Mouse (Mus musculus) mesoderm, embryonic 11.5 days (tissue): Measurements from ENCODE around the gene Exoc3l.
A peak's percentile ranks its signal among the peaks of the same experiment; 100 is the strongest.

ENCODE experiments used
- DNase-seq: peaks from one replicate; pipeline ENCODE4 v3.0.0-alpha.2; 2012; ENCODE audit warnings: low read depth, low spot score

Gene Exoc3l

GRCm38 (mm10) chr8:105313622-105314402 lies 17.9 kb upstream of the Exoc3l start:
- no peak for DNase-seq

GRCm38 (mm10) chr8:105312891-105313481 lies 17.1 kb upstream of the Exoc3l start:
- DNase-seq: no peak

- DNase-seq: no peak
These were observed 15.8 kb upstream of the Exoc3l start for GRCm38 (mm10) chr8:105311718-105312117.

GRCm38 (mm10) chr8:105310118-105310517 lies 14.2 kb upstream of the Exoc3l start:
- DNase-seq: no peak

- DNase-seq: no peak
These were observed 13.4 kb upstream of the Exoc3l start for GRCm38 (mm10) chr8:105309142-105309847.

- DNase-seq: no peak
These were observed 12.5 kb upstream of the Exoc3l start for GRCm38 (mm10) chr8:105308428-105308827.

- no peak for DNase-seq
These were observed 11.8 kb upstream of the Exoc3l start for GRCm38 (mm10) chr8:105307670-105308069.

GRCm38 (mm10) chr8:105306146-105306691 lies 10.3 kb upstream of the Exoc3l start:
- DNase-seq: no peak

- DNase-seq: peak; percentile 60
These were observed 9.6 kb upstream of the Exoc3l start, which contains the start of gene Elmo3 for GRCm38 (mm10) chr8:105305211-105306145. Gene Elmo3 (plus strand): TSS chr8:105305601.

- DNase-seq: no peak
These were observed 8.7 kb upstream of the Exoc3l start for GRCm38 (mm10) chr8:105304325-105305210.

- no peak for DNase-seq
These were observed 8.0 kb upstream of the Exoc3l start for GRCm38 (mm10) chr8:105303874-105304273.

GRCm38 (mm10) chr8:105303396-105303795 lies 7.5 kb upstream of the Exoc3l start:
- no peak for DNase-seq

GRCm38 (mm10) chr8:105299962-105300361 lies 4.1 kb upstream of the Exoc3l start:
- DNase-seq: no peak

- no peak for DNase-seq
These were observed 2.7 kb upstream of the Exoc3l start for GRCm38 (mm10) chr8:105298351-105299252.

GRCm38 (mm10) chr8:105297511-105298192 lies 1.8 kb upstream of the Exoc3l start, which contains the start of gene E2f4:
Gene E2f4 (plus strand): TSS chr8:105297663.
- DNase-seq: peak; percentile 92

- no peak for DNase-seq
These were observed 645 bp downstream of the Exoc3l start for GRCm38 (mm10) chr8:105295256-105295655.

- DNase-seq: no peak
These were observed 1.1 kb downstream of the Exoc3l start for GRCm38 (mm10) chr8:105294776-105295175.

GRCm38 (mm10) chr8:105293405-105293804 lies 2.5 kb downstream of the Exoc3l start:
- DNase-seq: no peak
